Mouse (Mus musculus) hindlimb bud, embryonic 11.5 days (tissue): ENCODE measurements around the gene Lrguk.

Experiments
- DNase-seq: peaks from one replicate; pipeline ENCODE4 v3.0.0-alpha.2; 2012; ENCODE audit warnings: low read depth, low spot score; ENCODE audit errors: extremely low spot score

Gene Lrguk

GRCm38 (mm10) chr6:34173251-34173650 lies 144.0 kb downstream of the Lrguk start:
- no peak for DNase-seq

- DNase-seq, result no peak
Observed at GRCm38 (mm10) chr6:34174715-34175114, 145.5 kb downstream of the Lrguk start.

- DNase-seq, result no peak
Observed at GRCm38 (mm10) chr6:34176111-34176863, 147.0 kb downstream of the Lrguk start.

- DNase-seq, result peak; percentile 92
Observed at GRCm38 (mm10) chr6:34176864-34177247, 147.6 kb downstream of the Lrguk start, which contains the start of gene Slc35b4. Slc35b4 (minus strand) TSS chr6:34177111.

- no peak for DNase-seq
Observed at GRCm38 (mm10) chr6:34179007-34179406, 149.8 kb downstream of the Lrguk start.

- no peak for DNase-seq
Observed at GRCm38 (mm10) chr6:34179911-34180310, 150.7 kb downstream of the Lrguk start.

GRCm38 (mm10) chr6:34181961-34182360 lies 152.7 kb downstream of the Lrguk start:
- DNase-seq, result no peak

- DNase-seq, result no peak
Observed at GRCm38 (mm10) chr6:34183326-34183725, 154.1 kb downstream of the Lrguk start.
